Mouse (Mus musculus): Measurements from ENCODE around the gene Pcdh15. TPM values are rescaled to one million over a fixed set of nuclear protein-coding genes. Genes with fewer than 3 reads are reported as not detected.
A peak's percentile ranks its signal among the peaks of the same experiment; 100 is the strongest.

The Pcdh15 gene
- polyA plus RNA-seq, 1 experiment from 2014 or later = 17.4 TPM

DNA sequence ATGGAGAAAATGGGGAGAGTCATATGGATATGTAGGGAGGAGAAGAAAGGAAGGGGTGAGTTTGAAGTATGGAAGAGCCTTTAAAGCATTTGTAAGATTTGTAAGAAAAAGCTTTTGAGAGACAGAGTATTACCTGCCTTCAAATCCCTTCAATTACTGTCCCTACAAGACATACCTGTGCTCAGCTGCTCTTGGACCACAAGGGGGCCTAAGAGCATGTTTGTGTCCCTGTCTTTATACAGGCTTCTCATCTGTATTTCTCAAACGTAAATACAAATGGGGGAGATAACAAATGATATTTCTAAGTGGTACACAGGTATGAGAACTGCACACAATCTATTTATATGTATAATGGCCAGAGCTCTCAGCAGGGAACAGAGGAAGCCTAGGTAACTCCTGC, 1118.1 kb downstream of the Pcdh15 start:
- Histone ChIP-seq H3K4me1 (no peaks in the 10 kb centered on the region), H3K9ac (replicated peaks) (no peak overlapping the region), H3K27me3 (replicated peaks) (no peaks in the 10 kb centered on the region), H3K36me3 (no peaks in the 10 kb centered on the region), H3K4me3 (replicated peaks) (no peak overlapping the region), H3K27ac (replicated peaks) (no peak overlapping the region), H3K4me2 (no peak overlapping the region), H3K9me3 (replicated peaks) (no peaks in the 10 kb centered on the region)
- 47% methylated on average over 1 of the region's 1 CpGs for WGBS
- no peak for ATAC-seq (ENCODE audit: low FRiP score)

DNA sequence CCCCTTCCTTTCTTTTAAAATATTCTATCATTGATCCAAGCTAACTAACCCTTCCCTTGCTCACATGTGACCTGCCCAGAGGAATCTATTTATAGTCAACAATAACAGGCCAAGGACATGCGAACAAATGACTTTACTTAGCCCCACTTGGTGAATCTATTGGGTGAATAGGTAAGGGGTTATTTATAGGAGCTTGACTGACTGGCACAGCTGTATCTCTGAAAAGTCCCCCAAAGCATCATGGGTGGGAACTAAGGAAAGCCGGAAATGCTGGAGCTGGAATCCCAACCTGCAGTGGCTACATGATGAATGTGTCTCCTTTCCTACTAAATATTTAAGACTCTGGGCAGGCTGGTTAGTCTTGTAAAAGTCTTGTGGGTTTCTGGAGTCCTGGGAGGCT, 1121.3 kb downstream of the Pcdh15 start:
- no peaks in the 10 kb centered on the region for H3K27me3 ChIP-seq (replicated peaks)
- no peaks in the 10 kb centered on the region for H3K9me3 ChIP-seq (replicated peaks)
- WGBS = 73% methylated on average over 2 of the region's 2 CpGs
- ATAC-seq (ENCODE audit: low FRiP score) = no peak
- no peaks in the 10 kb centered on the region for H3K4me1 ChIP-seq
- no peak overlapping the region for H3K9ac ChIP-seq (replicated peaks)
- no peak overlapping the region for H3K27ac ChIP-seq (replicated peaks)
- no peaks in the 10 kb centered on the region for H3K36me3 ChIP-seq
- no peak overlapping the region for H3K4me2 ChIP-seq
- no peak overlapping the region for H3K4me3 ChIP-seq (replicated peaks)

DNA sequence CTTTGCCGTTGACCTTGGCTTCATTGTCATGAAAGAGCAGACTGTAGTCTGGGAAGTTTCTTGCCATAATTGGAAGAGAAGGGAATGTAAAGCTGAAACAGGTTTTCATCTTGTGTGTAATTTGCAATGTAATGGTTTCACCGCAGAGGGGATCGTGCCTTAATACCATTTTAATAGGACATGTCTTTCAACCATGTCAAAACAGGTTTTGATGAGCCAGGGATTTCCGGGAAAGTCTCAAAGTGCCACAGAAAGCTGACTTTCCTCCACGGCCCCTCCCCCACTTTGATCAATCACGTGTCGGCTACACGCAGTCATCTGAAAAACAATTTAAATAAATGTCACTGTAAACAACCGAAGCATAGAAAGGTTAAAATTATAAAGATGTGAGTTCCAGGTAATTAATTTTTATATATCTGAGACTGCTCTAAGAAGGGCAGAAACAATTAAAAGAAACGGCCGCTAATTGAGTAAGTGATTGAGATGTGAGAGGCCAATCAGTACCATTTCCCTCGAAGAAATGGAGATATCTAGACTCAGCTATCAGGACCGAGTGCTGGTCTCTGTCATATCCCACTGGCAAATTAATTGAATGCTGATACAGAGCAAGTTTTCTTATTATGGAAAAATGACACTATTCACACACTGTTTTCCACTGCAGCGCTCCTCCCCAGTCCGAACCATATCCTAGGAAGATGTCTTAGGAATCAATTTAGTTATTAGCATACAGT, 1158.7 kb downstream of the Pcdh15 start:
- no peaks in the 10 kb centered on the region for H3K27me3 ChIP-seq (replicated peaks)
- peak; percentile 63 for ATAC-seq (ENCODE audit: low FRiP score)
- no peaks in the 10 kb centered on the region for H3K4me1 ChIP-seq
- WGBS = 66% methylated on average over 15 of the region's 15 CpGs
- H3K4me2 ChIP-seq = 0 out of 2 replicates have a peak overlapping the region, but pooled peaks have one; percentile 7
- no peaks in the 10 kb centered on the region for H3K9me3 ChIP-seq (replicated peaks)
- no peak overlapping the region for H3K4me3 ChIP-seq (replicated peaks)
- no peak overlapping the region; the same call in 1 of the 2 replicates for H3K27ac ChIP-seq (replicated peaks)
- H3K36me3 ChIP-seq = no peaks in the 10 kb centered on the region
- H3K9ac ChIP-seq (replicated peaks) = no peak overlapping the region

DNA sequence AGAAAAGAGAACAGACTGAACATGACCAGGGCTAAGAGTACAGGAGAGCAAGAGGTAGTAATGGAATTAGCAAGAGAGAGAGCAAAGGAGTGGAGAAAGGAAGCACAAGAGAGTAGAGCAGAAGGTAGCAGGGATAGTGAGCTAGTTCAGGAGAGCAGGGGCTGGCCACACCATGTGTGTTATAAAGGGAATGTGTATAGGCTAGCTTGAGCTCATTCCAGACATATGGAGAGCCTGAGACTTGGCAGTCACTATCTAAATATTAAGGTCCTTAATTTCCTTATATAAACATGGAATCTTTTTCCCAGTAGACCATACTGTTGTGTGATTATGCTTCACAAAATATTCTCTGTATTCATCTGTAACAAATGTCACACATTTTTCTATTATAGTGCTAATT, 1159.5 kb downstream of the Pcdh15 start:
- no peaks in the 10 kb centered on the region for H3K4me1 ChIP-seq
- H3K9me3 ChIP-seq (replicated peaks) = no peaks in the 10 kb centered on the region
- no peak overlapping the region for H3K4me3 ChIP-seq (replicated peaks)
- H3K36me3 ChIP-seq = no peaks in the 10 kb centered on the region
- ATAC-seq (ENCODE audit: low FRiP score) = no peak
- no peak overlapping the region for H3K27ac ChIP-seq (replicated peaks)
- H3K9ac ChIP-seq (replicated peaks) = no peak overlapping the region
- no peaks in the 10 kb centered on the region for H3K27me3 ChIP-seq (replicated peaks)
- no peak overlapping the region for H3K4me2 ChIP-seq

DNA sequence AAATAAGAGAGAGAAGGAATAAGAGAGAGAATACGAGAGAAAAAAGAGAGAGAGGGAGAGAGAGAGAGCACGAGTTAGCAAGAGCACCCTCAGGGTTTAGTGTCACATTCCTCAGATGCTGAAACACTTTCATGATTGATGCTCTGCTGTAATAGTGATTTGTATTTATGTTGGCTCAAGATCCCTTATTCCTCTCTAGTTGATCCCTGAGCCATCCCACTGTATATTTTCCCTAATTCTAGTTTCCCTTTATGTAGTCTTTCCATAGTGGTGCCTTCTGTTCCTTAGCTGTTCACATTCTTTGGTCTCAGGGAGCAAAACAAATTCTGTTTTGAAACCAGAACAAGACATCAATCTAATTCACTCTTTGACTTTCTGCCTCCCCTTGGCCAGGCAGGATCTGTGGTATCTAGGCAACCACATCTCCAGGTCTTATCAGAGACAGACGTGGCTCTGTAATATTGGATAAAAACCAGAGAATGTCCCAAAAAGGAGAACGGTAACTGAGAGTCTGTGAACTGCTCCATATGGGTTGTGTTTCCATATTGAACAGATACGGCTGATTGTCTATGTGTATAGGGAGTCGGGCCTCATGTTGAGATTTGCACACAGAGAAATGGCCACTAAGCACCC, 1170.6 kb downstream of the Pcdh15 start:
- WGBS = 51% methylated on average over 6 of the region's 6 CpGs
- H3K4me3 ChIP-seq (replicated peaks) = no peak overlapping the region
- no peak for ATAC-seq (ENCODE audit: low FRiP score)
- H3K9ac ChIP-seq (replicated peaks) = no peak overlapping the region
- H3K4me1 ChIP-seq = no peaks in the 10 kb centered on the region
- H3K9me3 ChIP-seq (replicated peaks) = no peaks in the 10 kb centered on the region
- no peak overlapping the region for H3K4me2 ChIP-seq
- no peaks in the 10 kb centered on the region for H3K36me3 ChIP-seq
- H3K27me3 ChIP-seq (replicated peaks) = no peaks in the 10 kb centered on the region
- no peak overlapping the region for H3K27ac ChIP-seq (replicated peaks)

DNA sequence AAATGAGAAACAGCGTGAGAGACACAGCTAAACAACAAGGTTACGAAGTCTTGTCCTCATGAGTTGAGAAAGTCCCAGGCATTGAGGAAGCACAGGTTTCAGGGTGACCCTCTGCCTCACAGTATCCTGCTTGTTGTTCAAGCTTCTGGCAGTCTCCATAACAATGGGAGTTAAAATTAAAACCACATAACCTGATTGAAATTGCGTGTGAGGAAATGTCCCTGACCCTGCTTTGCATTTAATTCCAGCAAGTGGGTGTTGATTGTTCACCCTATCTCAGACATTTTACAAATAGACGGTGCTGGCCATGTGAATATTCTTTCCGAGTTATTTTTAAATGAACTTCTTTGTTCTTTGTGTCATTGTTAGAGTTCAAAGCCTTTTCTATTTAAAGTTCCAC, 1171.8 kb downstream of the Pcdh15 start:
- Histone ChIP-seq H3K27me3 (replicated peaks) (no peaks in the 10 kb centered on the region), H3K36me3 (no peaks in the 10 kb centered on the region), H3K4me2 (no peak overlapping the region), H3K4me1 (no peaks in the 10 kb centered on the region), H3K4me3 (replicated peaks) (no peak overlapping the region), H3K27ac (replicated peaks) (no peak overlapping the region), H3K9ac (replicated peaks) (no peak overlapping the region), H3K9me3 (replicated peaks) (no peaks in the 10 kb centered on the region)
- 87% methylated on average over 5 of the region's 5 CpGs for WGBS
- no peak for ATAC-seq (ENCODE audit: low FRiP score)

DNA sequence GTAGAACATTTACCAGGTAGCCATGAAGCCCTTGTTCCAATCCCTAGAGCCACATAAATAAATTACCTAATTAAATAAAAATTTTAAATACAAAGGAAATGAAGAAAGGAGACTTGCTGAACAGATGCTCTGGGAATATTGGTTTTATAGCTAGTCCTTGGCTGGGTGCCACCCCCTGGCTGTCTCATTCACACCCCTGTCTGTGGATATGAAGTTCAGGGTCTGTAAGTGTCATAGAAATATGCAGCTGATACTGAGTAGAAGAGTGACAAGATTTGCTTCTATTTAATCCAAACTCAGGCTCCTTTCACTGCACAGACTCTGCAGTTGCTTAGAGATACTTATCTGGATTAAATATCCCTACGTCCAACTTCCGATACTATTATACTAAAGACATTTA, 1205.0 kb downstream of the Pcdh15 start:
- Histone ChIP-seq H3K4me2 (no peak overlapping the region), H3K9me3 (replicated peaks) (no peaks in the 10 kb centered on the region), H3K36me3 (no peaks in the 10 kb centered on the region), H3K27me3 (replicated peaks) (no peaks in the 10 kb centered on the region), H3K4me1 (no peaks in the 10 kb centered on the region; the same call in 1 of the 2 replicates), H3K27ac (replicated peaks) (no peak overlapping the region), H3K4me3 (replicated peaks) (no peak overlapping the region), H3K9ac (replicated peaks) (no peak overlapping the region)
- ATAC-seq (ENCODE audit: low FRiP score) = no peak
- WGBS = 86% methylated on average over 2 of the region's 2 CpGs

DNA sequence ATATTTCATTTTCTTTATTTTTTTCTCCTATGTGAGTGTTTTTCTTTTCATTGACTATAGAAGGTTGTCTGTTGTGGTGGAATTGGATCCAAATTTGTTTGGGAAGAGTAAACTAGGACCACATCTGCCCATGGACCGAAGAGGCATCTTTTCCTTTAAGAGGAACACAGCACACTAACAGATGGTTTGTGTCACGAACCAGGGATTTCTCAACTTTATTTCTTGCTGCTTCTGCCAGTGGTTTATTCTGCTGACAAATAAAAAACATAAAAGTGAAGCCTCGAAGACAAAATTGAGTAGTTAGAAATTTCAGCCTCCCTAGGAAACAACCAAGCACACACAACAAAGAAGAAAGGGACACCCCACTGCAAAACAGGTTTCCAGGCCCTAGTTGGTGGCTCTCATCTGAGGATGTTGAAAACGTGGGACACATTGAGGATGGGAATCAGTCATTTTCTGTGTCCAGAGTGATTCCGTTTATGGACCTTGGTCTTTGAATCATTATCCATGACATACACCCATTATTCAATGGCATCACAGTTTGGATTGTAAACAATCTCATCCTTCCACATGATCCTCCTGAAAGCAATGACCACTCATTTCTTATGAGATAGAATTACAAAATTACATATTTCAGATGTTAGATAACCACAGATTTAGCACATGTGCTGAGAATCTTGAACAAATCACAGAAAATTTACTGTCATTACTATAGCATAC, 1206.5 kb downstream of the Pcdh15 start:
- H3K4me1 ChIP-seq = no peaks in the 10 kb centered on the region; the same call in 1 of the 2 replicates
- ATAC-seq (ENCODE audit: low FRiP score) = no peak
- no peak overlapping the region for H3K4me3 ChIP-seq (replicated peaks)
- H3K36me3 ChIP-seq = no peaks in the 10 kb centered on the region
- no peak overlapping the region for H3K4me2 ChIP-seq
- no peak overlapping the region for H3K27ac ChIP-seq (replicated peaks)
- WGBS = 72% methylated on average over 5 of the region's 5 CpGs
- H3K9me3 ChIP-seq (replicated peaks) = no peaks in the 10 kb centered on the region
- no peak overlapping the region for H3K9ac ChIP-seq (replicated peaks)
- H3K27me3 ChIP-seq (replicated peaks) = no peaks in the 10 kb centered on the region

DNA sequence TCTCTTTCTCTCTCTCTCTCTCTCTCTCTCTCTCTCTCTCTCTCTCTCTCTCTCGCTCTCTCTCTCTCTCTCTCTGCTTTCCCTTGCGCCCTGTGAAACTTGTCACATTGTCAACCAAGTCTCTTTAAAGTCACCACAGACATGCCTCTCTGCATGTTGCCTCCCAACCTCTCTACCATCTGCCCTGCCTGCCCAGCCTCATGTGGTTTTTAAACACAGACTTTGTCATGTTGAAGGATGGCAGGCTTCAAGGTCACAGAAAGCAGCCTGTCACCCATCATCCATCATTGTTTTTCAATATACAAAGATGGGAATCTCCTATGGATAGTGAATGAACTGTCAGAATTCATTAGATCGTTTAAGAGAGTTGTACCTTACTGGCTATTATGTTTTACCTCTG, 1207.9 kb downstream of the Pcdh15 start:
- 74% methylated on average over 3 of the region's 3 CpGs for WGBS
- Histone ChIP-seq H3K4me3 (replicated peaks) (no peak overlapping the region), H3K9me3 (replicated peaks) (no peaks in the 10 kb centered on the region), H3K9ac (replicated peaks) (no peak overlapping the region), H3K27ac (replicated peaks) (no peak overlapping the region), H3K4me2 (no peak overlapping the region), H3K27me3 (replicated peaks) (no peaks in the 10 kb centered on the region), H3K4me1 (no peaks in the 10 kb centered on the region; the same call in 1 of the 2 replicates), H3K36me3 (no peaks in the 10 kb centered on the region)
- no peak for ATAC-seq (ENCODE audit: low FRiP score)

DNA sequence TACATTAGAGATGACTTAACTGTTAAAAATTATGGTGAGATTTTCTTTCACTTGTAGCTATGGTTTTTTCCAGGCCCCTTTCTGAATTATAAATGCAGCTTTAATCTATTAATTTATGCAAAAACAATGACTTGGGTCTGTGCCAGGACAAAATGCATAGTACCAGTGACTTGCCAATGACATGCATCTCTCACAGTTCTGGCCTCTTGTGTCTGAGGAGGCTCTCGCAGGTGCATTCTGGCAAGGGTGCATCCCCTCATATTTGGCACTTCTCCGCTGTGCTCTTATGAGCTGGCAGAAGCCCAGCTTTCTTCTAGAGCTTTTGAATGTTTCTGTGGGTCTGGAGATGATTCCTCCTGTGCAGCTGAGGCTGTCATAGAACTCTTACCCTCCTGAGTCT, 1216.9 kb downstream of the Pcdh15 start:
- Histone ChIP-seq H3K9me3 (replicated peaks) (no peaks in the 10 kb centered on the region), H3K4me1 (no peaks in the 10 kb centered on the region), H3K4me2 (no peak overlapping the region), H3K36me3 (no peaks in the 10 kb centered on the region), H3K27ac (replicated peaks) (no peak overlapping the region), H3K27me3 (replicated peaks) (no peaks in the 10 kb centered on the region), H3K9ac (replicated peaks) (no peak overlapping the region), H3K4me3 (replicated peaks) (no peak overlapping the region)
- ATAC-seq (ENCODE audit: low FRiP score) = no peak
- 73% methylated on average over 2 of the region's 2 CpGs for WGBS

DNA sequence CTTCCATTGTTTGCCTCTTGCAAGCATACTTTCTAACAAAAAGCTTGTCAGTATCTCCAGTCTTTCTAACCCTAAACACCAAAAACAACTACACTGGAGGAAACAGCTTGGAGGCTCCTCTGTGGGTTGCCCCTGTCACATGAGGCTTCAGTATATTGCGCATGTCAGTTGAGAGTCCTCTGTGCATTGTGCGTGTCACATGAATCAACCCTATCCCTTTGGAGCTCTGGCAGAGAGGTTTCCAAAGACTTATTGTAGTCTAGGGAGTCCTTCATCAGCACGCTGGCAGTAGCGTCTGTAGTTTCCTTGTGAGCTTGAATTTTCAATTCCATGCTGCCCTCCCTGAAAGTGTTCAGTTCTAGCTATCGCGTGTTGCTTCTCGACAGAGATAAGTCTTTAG, 1236.3 kb downstream of the Pcdh15 start:
- no peak overlapping the region for H3K4me2 ChIP-seq
- H3K9me3 ChIP-seq (replicated peaks) = no peaks in the 10 kb centered on the region
- H3K9ac ChIP-seq (replicated peaks) = no peak overlapping the region
- H3K36me3 ChIP-seq = no peaks in the 10 kb centered on the region
- H3K27me3 ChIP-seq (replicated peaks) = no peaks in the 10 kb centered on the region
- no peak overlapping the region for H3K4me3 ChIP-seq (replicated peaks)
- no peak overlapping the region for H3K27ac ChIP-seq (replicated peaks)
- 40% methylated on average over 7 of the region's 7 CpGs for whole genome bisulfite sequencing
- peak; percentile 59 for ATAC-seq (ENCODE audit: low FRiP score)
- H3K4me1 ChIP-seq = 0 out of 2 replicates have a peak, but pooled peaks cover 5% of the 10 kb centered on the region
